Mouse (Mus musculus): Measurements from ENCODE around the gene Polr2a. TPM values are rescaled to one million over a fixed set of nuclear protein-coding genes. Genes with fewer than 3 reads are reported as not detected.

Polr2a gene
- polyA plus RNA-seq, 1 experiment = 69.5 TPM

GRCm38 (mm10) chr11:69707873-69708381 is 50.5 kb downstream of the Polr2a start:
- H3ac ChIP-seq (ENCODE audit: control insufficient read depth, insufficient read length) = no peak overlapping the region
- no peaks in the 10 kb centered on the region for H3K36me3 ChIP-seq (ENCODE audit: control insufficient read depth, insufficient read depth)
- no peak overlapping the region for H3K4me3 ChIP-seq
- no peaks in the 10 kb centered on the region for H3K79me2 ChIP-seq (ENCODE audit: control insufficient read depth, insufficient read depth)
- no peaks in the 10 kb centered on the region for H3K27me3 ChIP-seq (ENCODE audit: control insufficient read depth, insufficient read depth, insufficient read length)
- no peak for TF ChIP-seq REST (IDR thresholded peaks at IDR 0.05; ENCODE audit: insufficient read depth, insufficient read length)
- TF ChIP-seq SRF (IDR thresholded peaks at IDR 0.05; ENCODE audit: control insufficient read depth, insufficient read length, low read depth) = no peak
- TF ChIP-seq TCF12 (IDR thresholded peaks at IDR 0.05; ENCODE audit: insufficient read depth, poor library complexity, severe bottlenecking) = no peak
- no peak for TF ChIP-seq POLR2A (IDR thresholded peaks at IDR 0.05; ENCODE audit: insufficient read length, low read depth)
- TF ChIP-seq E2F4 (IDR thresholded peaks at IDR 0.05; ENCODE audit: insufficient read depth) = no peak
- TF ChIP-seq TCF3 (IDR thresholded peaks at IDR 0.05; ENCODE audit: insufficient read length, low read depth) = no peak
- no peak for TF ChIP-seq USF1 (IDR thresholded peaks at IDR 0.05; ENCODE audit: low read depth)
- no peak for TF ChIP-seq POLR2AphosphoS2 (IDR thresholded peaks at IDR 0.05; ENCODE audit: insufficient read length, low read depth)
- no peak for TF ChIP-seq MAX (IDR thresholded peaks at IDR 0.05; ENCODE audit: low read depth)
- no peak for TF ChIP-seq MYOD1 (IDR thresholded peaks at IDR 0.05; ENCODE audit: control insufficient read depth in 1 of 3, insufficient read length in 2 of 3, low read depth in 2 of 3)
- no peak for TF ChIP-seq MYOG (IDR thresholded peaks at IDR 0.05; ENCODE audit: control insufficient read depth in 1 of 3, insufficient read depth in 1 of 3, insufficient read length in 2 of 3, low read depth in 2 of 3)
- TF ChIP-seq CEBPB (IDR thresholded peaks at IDR 0.05; ENCODE audit: insufficient read depth, poor library complexity, severe bottlenecking) = no peak
- H3K4me2 ChIP-seq (ENCODE audit: low read depth) = no peak overlapping the region

- Histone ChIP-seq H3K4me2 (ENCODE audit: low read depth) (no peak overlapping the region), H3K4me3 (no peak overlapping the region), H3K36me3 (ENCODE audit: control insufficient read depth, insufficient read depth) (no peaks in the 10 kb centered on the region), H3K79me2 (ENCODE audit: control insufficient read depth, insufficient read depth) (no peaks in the 10 kb centered on the region), H3ac (ENCODE audit: control insufficient read depth, insufficient read length) (no peak overlapping the region), H3K27me3 (ENCODE audit: control insufficient read depth, insufficient read depth, insufficient read length) (no peaks in the 10 kb centered on the region)
- TF ChIP-seq E2F4 (IDR thresholded peaks at IDR 0.05; ENCODE audit: insufficient read depth) (no peak), MAX (IDR thresholded peaks at IDR 0.05; ENCODE audit: low read depth) (no peak), USF1 (IDR thresholded peaks at IDR 0.05; ENCODE audit: low read depth) (no peak), REST (IDR thresholded peaks at IDR 0.05; ENCODE audit: insufficient read depth, insufficient read length) (no peak), MYOD1 (IDR thresholded peaks at IDR 0.05; ENCODE audit: control insufficient read depth in 1 of 3, insufficient read length in 2 of 3, low read depth in 2 of 3) (no peak)
Measured at GRCm38 (mm10) chr11:69707480-69707847, 51.0 kb downstream of the Polr2a start.

GRCm38 (mm10) chr11:69706775-69707479 is 51.5 kb downstream of the Polr2a start:
- no peak overlapping the region for H3ac ChIP-seq (ENCODE audit: control insufficient read depth, insufficient read length)
- TF ChIP-seq MYOG (IDR thresholded peaks at IDR 0.05; ENCODE audit: control insufficient read depth in 1 of 3, insufficient read depth in 1 of 3, insufficient read length in 2 of 3, low read depth in 2 of 3) (peak in 1 of 3 experiments; percentile 20), TCF3 (IDR thresholded peaks at IDR 0.05; ENCODE audit: insufficient read length, low read depth) (no peak)
- H3K4me3 ChIP-seq = no peak overlapping the region
- H3K36me3 ChIP-seq (ENCODE audit: control insufficient read depth, insufficient read depth) = no peaks in the 10 kb centered on the region
- H3K79me2 ChIP-seq (ENCODE audit: control insufficient read depth, insufficient read depth) = no peaks in the 10 kb centered on the region
- H3K27me3 ChIP-seq (ENCODE audit: control insufficient read depth, insufficient read depth, insufficient read length) = no peaks in the 10 kb centered on the region
- H3K4me2 ChIP-seq (ENCODE audit: low read depth) = no peak overlapping the region

GRCm38 (mm10) chr11:69704613-69705010 is 53.8 kb downstream of the Polr2a start:
- TF ChIP-seq POLR2A (IDR thresholded peaks at IDR 0.05; ENCODE audit: insufficient read length, low read depth) (no peak), MYOD1 (IDR thresholded peaks at IDR 0.05; ENCODE audit: control insufficient read depth in 1 of 3, insufficient read length in 2 of 3, low read depth in 2 of 3) (no peak), POLR2AphosphoS2 (IDR thresholded peaks at IDR 0.05; ENCODE audit: insufficient read length, low read depth) (no peak), CEBPB (IDR thresholded peaks at IDR 0.05; ENCODE audit: insufficient read depth, poor library complexity, severe bottlenecking) (no peak), SRF (IDR thresholded peaks at IDR 0.05; ENCODE audit: control insufficient read depth, insufficient read length, low read depth) (no peak), REST (IDR thresholded peaks at IDR 0.05; ENCODE audit: insufficient read depth, insufficient read length) (no peak), USF1 (IDR thresholded peaks at IDR 0.05; ENCODE audit: low read depth) (no peak), TCF3 (IDR thresholded peaks at IDR 0.05; ENCODE audit: insufficient read length, low read depth) (no peak), TCF12 (IDR thresholded peaks at IDR 0.05; ENCODE audit: insufficient read depth, poor library complexity, severe bottlenecking) (no peak), MYOG (IDR thresholded peaks at IDR 0.05; ENCODE audit: control insufficient read depth in 1 of 3, insufficient read depth in 1 of 3, insufficient read length in 2 of 3, low read depth in 2 of 3) (no peak), MAX (IDR thresholded peaks at IDR 0.05; ENCODE audit: low read depth) (no peak), E2F4 (IDR thresholded peaks at IDR 0.05; ENCODE audit: insufficient read depth) (no peak)
- no peaks in the 10 kb centered on the region for H3K79me2 ChIP-seq (ENCODE audit: control insufficient read depth, insufficient read depth)
- H3K4me3 ChIP-seq = no peak overlapping the region
- H3ac ChIP-seq (ENCODE audit: control insufficient read depth, insufficient read length) = no peak overlapping the region
- H3K36me3 ChIP-seq (ENCODE audit: control insufficient read depth, insufficient read depth) = no peaks in the 10 kb centered on the region
- no peak overlapping the region for H3K4me2 ChIP-seq (ENCODE audit: low read depth)
- no peaks in the 10 kb centered on the region for H3K27me3 ChIP-seq (ENCODE audit: control insufficient read depth, insufficient read depth, insufficient read length)
